Mouse (Mus musculus) cerebellum, adult 8-10 months (tissue): ENCODE results near the gene Snd1.

Experiments
- DNase-seq: peaks from one replicate; pipeline ENCODE4 v3.0.0; 2022

Snd1 gene

GRCm38 (mm10) chr6:28981966-28982701 is 507.2 kb downstream of the Snd1 start:
- DNase-seq: peak; percentile 65

DNA sequence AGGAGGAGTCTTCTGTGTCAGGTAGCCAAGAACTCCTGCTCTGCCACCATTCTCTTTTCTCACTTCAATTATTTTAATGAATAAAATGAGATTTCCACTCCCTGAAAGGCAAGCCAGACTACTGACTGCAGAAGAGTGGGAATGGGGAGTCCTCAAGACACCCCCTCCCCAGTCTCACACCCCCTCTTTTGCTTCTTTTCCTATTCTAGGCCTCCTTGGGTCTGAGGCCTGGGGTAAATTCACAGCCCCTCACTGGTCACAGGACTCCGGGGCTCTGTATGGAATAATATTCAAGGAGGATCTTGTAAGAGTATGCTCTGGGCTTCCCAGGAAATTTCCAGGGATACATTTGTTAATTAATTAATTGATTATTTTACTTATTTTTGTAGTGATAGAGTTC is 507.9 kb downstream of the Snd1 start:
- no peak for DNase-seq
